Mouse (Mus musculus) bone marrow macrophage, adult 2 months (primary cell): ENCODE results near the gene Ensa.

Source experiments
- CTCF ChIP-seq: IDR thresholded peaks from 2 replicates; pipeline ENCODE4 v1.5.1; 2012; ENCODE audit warnings: low read depth, mild to moderate bottlenecking, low read length, moderate library complexity
- POLR2A ChIP-seq: IDR thresholded peaks from 2 replicates; pipeline ENCODE4 v1.6.1; 2012; ENCODE audit warnings: mild to moderate bottlenecking, low read depth, low read length, borderline replicate concordance

DNA sequence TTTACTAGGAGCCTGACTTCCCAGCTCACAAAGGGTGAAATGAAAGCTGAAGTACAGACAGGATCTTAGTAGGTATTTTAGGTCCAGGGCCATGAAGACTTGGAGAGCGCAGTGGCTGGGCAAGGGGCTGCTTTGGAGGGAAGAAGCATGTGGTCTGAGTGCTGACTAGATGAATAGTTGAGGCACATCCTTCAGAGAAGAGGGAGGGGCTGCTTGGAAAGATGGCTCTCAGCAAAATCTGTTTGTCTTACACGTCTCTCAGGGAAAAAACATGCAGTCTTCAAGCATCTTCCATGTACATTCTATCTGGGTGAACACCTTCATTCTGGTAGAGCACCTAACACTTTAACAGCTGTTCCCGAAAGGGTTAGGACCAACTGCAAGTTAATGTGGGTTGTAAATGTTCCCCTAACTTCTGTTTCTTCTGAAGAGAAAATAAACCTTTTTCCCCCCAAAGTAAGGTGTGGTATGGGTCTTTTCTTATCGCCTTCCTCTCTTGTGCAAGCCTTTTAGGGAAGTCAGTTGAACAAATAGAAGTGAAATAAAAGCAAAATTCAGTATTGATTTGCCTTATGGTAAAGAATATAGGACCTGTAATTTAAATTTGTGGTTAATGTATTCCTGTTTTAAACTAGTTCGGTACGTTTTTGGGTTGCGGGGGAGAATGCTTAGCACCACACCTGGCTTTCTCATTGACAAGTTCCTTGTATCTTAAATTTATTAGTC lies 38.1 kb downstream of the Ensa start:
- no peak for TF ChIP-seq CTCF
- no peak for TF ChIP-seq POLR2A
